Mouse (Mus musculus): ENCODE data around the gene Ankrd33.
A peak's percentile ranks its signal among the peaks of the same experiment; 100 is the strongest.

Gene Ankrd33

DNA sequence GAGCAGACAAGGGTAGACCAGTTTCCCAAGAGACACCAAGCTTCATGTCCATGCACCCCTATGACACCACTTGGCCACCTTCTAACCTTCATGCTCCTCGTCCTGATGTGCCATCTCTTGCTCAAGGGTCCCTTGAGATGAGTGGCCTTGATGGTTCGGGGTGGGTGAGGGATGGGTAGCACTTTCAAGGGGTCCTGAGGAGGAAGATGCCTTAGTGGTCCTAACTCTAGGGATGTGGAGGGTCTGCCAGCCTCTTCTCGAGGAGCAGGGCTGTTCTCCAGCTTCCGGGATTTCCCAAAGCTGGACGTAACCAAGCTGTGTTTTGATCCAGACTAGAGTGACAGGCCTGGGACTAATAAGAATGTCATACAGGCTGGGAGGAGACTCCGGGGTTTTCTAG is 10.0 kb downstream of the Ankrd33 start:
- DNase-seq (ENCODE audit: low read depth, low spot score), result no peak

DNA sequence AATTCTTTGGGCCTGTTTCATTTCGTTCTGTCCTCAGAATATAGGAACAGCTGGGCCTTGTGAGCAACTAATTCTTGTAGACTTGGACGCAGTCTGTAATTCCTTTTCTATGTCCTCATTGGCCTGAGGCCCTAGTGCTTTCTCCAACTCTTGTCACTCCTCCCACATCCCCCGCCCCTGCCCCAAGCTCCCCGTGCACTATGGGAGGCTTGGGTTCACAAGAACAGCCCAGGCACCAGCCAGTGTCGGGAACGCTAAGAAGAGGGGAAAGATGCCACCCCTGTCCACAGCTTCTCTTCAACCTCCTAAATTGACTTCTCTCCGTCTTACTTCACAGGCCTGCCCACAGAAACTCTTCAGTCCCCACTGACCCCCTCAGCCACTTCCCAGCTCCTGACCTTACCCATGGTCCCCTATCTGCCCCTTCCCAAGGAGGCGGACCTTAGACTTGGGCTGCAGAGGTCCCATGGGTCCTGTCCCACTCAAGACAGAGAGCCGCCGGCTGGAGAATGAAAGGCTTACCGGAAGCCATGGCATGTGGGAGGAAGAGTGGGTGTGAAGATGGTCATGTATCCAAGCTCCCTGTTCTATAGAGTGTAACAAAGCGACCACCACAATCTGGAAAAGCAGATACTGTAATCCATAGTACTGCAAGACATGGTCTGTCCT is 11.5 kb downstream of the Ankrd33 start:
- no peak for DNase-seq (ENCODE audit: low read depth, low spot score)

DNA sequence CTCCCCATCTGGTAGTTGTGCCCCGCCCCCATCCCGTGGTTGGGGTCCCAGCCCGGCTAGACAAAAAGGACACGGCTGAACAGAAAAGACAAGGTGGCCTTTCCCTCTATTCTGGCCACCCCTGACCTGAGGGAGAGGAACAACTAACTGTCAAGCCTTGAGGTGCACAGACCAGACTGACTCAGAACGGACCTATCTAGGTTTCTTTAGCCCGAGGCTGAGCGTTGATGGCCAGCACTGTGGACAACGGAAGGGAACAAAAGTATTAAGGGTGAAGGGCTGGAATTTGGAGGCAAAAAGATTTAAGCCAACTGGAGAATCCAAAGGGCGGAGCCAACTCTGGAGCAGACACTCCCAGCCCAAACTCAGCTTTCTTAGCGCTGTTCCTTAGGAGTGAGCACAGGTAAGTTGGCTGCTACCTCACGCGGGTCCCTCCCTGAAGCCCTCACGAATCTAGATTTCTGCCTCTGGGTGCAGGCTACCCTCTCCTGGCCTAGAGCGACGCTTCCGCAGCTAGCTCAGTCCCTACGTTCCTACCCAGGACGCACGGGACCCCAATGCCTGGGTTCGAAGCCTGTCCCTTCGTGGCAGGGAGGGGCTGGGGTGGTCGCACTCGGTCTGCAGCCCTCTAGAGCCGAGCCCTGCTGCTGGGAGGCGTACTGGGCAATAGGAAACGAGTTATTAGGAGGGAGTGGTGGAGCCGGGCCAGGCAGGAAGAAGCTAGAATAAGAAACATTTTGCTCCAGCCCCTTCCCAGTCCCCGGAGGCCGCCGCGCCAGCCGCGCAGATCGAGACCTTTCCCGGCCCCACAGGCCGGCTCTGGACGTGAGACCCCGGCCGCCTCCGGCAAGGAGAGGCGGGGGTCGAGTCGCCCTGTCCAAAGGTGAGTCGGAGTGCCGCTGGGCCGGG is 12.9 kb downstream of the Ankrd33 start, which contains the start of gene Acvrl1:
TSS of gene Acvrl1 (plus strand) at position 342 of the 909 bp plus-strand sequence.
- no peak for DNase-seq (ENCODE audit: low read depth, low spot score)

DNA sequence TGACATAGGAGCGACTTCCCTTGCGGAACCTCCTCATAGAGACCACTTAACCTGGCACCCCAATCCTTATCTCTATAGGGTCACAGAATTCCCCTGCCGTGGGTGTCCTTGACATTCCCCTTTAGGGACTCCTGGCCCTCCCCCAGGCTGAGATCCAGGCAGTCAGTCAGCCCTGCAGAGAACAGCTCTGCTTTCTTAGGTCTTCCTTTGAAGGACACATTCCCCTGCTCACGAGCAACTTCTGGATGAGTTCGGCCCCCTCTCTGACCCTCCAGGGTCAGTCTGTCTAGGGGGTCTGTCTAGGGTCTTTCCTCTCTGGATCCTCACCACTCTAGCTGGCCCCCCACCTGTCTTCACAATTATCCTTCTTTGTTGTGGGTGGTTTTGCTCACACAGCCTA is 13.9 kb downstream of the Ankrd33 start:
- DNase-seq (ENCODE audit: low read depth, low spot score), result no peak

DNA sequence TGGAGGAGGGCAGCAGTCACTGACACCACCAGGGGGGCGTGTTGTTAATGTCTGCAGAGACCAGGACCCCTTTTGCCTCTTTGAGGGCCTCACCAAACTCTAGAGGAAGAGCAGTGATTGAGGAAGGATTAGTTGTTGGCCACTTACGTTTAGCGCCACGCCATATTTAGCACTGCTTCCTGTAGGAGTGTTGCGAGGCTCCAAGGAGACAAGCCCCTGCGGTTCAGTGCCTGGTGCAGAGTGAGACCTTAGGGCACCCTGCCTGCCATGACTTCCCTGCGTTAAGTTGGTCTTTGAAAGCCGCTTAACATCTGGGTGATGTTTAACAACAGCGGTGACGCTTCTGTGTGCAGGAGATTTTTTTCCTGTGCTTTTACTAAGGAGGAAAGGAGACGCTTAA is 15.9 kb downstream of the Ankrd33 start:
- DNase-seq (ENCODE audit: low read depth, low spot score), result no peak

DNA sequence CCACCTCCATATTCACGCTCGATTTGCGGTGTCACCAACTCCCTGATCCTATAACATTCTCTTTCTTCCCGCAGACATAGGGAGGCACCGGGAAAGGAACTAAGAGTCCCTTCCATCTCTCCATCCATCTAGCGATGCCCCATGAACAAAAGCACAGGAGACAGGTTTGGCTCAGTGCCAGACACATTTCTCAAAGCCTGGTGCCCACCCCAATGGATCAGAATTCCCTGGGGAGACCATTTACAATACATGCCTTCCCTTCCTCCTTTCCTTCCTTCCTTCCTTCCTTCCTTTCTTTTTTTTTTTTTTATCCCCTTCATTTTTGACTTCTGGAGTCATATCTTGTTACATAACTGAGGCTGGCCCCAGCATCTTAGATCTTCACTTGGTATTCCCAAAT is 16.5 kb downstream of the Ankrd33 start:
- no peak for DNase-seq (ENCODE audit: low read depth, low spot score)

DNA sequence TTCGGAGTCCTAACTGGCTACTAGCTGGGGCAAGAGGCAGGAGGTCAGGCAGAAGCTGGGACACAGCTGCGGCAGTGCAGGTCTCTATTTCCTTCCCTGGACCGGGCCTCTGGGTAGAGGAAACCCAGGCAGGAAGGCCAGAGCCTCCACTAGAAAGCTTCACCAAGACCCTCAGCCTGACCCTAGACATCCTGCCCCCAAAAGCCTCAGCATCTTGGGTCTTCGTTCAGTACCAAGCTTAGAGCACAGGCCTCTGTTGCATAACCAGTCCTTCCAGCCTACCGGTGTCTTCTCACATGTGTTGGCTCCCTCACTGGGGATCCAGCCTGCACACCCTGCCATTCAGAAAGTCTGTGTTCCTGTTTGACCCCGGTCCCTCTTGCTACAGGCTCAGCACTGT is 17.2 kb downstream of the Ankrd33 start:
- no peak for DNase-seq (ENCODE audit: low read depth, low spot score)

DNA sequence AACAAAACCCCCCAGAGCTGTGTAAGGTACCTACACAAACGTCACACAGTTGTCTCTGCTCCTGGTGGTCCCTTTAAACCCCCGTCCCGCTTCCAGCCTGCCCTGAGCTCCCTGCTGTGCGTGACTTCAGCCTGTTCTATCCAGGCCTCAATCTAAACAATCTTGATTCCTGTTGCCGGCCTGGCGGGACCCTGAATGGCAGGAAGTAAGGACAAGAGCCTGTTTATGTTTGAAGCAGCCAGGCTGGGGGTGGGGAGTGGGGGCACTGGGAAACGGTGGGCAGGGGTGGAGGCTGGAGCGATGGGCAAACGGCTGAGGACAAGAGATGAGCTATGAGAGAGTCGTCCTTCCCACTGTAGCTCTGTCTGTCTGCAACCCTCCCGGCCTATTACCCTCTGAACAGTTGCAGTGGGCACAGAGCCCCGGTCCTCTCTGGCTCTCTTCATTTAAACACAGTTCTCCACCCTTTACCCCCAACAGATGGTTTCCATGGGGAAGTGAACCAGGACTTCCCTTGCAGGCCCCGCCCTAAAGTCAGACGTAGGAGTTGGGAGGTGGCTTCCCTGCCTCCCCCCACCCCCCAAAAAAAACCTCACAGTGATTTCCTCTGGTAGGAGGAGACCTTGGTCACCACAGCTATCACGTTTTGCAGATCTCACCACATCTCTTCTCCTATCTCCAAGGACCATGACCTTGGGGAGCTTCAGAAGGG is 18.6 kb downstream of the Ankrd33 start:
- DNase-seq (ENCODE audit: low read depth, low spot score), result no peak

DNA sequence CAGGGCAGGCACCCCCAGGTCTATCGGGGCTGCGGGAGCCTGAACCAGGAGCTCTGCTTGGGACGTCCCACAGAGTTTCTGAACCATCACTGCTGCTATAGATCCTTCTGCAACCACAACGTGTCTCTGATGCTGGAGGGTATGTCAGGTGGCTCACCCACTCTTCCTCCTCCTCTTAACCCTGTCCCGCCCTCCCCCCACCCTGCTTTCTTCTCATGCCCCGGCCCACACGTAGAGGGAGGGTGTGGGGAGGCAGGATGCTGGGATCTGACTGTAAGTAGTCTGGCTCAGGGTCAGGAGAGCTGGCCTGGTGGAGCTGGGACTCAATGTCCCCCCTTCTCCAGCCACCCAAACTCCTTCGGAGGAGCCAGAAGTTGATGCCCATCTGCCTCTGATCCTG is 19.9 kb downstream of the Ankrd33 start:
- DNase-seq (ENCODE audit: low read depth, low spot score), result no peak

DNA sequence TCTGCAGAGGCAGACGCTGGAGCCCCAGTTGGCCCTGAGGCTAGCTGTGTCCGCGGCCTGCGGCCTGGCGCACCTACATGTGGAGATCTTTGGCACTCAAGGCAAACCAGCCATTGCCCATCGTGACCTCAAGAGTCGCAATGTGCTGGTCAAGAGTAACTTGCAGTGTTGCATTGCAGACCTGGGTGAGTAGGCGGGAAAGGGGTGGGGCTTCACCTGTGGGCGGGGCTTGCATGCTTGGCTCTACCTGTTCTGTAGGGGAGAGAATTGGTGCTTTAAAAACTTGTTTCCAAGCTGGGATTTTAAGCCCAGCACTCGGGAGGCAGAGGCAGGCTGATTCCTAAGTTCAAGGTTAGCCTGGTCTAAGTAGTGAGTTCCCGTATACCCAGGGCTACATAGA is 21.9 kb downstream of the Ankrd33 start:
- DNase-seq (ENCODE audit: low read depth, low spot score), result no peak

DNA sequence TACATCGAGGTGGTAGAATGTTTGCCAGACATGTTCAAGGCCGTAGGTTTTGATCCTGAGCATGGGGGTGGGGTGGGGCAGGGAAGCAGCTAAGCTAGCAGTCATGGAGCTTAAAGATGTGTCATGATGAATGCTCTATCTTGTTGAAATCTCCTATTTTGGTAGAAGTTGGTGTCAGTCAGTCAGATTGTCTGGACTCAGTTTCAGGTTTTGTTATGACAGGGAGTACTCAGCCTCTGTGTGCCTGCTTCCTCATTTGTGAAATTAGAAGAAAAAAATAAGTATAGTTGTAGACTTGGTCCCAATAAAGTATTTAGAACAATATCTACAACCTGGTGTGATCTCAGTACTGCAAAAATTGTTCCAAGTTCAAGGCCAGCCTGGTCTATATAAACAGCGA is 23.1 kb downstream of the Ankrd33 start:
- no peak for DNase-seq (ENCODE audit: low read depth, low spot score)

DNA sequence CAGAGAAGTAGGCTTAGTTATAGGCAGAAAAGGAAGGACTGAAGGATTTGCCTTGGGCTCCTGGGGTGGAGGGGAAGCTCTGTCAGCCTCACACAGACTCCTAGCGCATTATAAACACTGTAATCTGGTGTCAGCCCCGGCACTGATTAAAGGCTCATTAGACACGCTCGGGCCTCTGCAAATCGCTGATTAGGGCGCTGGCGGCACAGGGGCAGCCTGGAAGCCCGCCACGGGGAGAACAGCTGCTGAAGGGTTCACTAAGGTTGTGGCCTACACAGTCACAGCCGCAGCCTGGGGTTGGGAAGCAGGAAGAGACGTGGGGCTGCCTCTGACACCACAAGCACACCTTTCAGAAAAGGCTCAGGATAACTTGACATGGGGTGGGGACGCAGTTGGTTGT is 24.3 kb downstream of the Ankrd33 start:
- no peak for DNase-seq (ENCODE audit: low read depth, low spot score)

DNA sequence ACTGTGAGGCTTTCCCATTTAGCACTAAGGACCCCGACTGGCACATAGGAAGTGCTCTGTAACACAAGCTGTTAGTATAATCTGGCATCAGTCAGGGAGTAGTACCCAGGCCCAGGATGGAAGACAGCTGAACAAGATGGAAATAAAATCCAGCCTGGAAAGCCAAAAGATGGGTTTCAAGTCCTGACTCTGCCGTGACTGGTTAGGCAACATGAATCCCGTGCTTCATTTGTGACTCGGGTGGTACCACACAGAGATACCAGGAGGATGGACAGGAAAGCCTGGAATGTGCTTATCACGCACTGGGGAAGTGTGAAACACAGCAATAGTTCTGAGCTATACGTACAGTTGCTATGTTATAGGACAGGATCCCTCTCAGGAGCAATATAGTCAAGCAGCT is 25.0 kb downstream of the Ankrd33 start:
- no peak for DNase-seq (ENCODE audit: low read depth, low spot score)

DNA sequence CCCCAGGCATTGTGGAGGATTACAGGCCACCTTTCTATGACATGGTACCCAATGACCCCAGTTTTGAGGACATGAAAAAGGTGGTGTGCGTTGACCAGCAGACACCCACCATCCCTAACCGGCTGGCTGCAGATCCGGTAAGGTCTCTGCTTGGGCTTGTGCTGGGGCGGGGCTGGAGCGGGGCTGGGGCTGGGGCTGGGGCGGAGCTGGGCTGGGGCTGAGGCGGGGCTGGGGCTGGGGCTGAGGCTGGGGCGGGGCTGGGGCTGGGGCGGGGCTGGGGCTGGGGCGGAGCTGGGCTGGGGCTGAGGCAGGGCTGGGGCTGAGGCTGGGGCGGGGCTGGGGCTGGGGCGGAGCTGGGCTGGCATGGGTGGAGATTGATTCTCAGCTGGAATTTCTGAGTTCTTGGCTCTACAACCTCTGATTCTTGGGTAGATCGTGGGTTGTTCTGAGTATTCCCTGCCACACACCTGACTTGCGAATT is 25.5 kb downstream of the Ankrd33 start:
- DNase-seq (ENCODE audit: low read depth, low spot score), result no peak

DNA sequence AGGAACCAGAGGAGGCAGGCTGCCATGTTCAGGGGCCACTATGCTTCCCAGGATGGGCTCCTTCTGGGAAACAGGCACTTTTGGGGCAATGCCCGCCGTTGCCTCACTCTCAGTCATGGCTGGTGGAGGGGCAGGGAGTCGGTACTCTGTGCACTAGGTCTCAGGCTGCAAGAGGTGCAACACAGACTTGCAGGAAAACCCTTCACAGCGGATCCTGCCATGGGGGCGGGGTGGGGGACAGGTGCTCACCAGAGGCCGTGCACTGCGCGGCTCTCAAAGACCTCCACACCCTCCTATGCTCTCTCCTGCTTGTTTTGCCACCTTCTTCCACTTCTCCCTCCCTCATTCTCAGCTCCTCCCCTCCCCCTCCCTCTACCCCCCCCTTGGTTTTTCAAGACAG is 27.1 kb downstream of the Ankrd33 start:
- DNase-seq (ENCODE audit: low read depth, low spot score), result no peak

DNA sequence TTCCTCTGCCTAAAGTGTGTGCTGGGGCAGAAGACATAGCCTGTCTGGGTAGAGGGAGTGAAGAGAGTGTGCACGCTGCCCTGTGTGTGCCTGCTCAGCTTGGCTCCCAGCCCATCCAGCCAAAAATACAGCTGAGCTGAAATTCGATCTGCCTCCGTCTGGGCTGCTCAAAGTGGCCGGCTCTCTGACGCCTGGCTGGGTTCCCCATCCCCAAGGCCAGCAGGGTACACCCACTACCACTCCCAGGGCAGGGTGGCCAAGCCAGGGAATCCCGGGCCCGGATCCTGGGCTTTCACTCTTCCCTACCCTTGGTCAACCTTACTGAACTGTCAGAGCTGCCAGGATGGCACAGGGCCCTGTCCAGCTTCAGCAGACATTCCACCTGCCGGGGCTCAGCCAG is 27.9 kb downstream of the Ankrd33 start:
- DNase-seq (ENCODE audit: low read depth, low spot score), result no peak

DNA sequence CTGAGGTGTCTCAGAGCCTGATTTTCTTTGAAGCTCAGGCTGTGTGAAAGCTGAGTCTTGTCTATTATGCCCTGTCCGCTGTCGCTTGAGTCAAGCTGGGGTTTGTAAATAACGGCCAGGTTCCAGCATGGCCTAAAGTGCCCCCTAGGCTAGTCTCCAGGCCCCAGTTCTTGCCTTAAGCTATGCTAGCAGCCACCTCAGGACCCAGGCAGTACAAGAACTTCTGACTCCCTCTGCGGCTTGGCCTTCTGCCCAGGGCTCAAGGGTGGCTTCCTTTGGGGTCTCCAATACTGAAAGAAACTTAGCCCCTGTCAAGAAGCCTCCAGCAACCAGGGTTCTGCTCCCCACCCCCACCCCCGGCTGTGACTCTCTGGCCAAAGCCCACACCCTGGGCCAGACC is 28.6 kb downstream of the Ankrd33 start:
- DNase-seq (ENCODE audit: low read depth, low spot score), result no peak

DNA sequence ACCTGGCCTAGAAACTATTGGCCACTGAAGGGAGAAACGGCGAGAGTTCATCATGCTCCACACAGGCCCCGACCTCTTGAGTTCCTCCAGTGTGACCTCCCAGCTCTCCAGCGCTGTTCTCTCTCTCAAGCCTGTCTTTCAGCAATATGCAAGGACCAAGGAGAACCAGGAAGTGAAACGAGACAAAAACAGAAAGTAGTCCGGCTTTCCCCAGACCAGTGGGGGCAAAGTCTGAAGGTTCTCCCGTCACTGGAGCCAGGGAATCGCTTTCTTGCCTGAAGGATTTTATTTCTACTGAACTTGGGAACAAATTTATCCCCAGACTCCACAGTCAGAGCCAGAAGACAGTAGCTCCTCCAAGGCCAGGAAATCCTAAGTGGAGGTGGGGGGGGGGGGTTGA is 29.2 kb downstream of the Ankrd33 start:
- no peak for DNase-seq (ENCODE audit: low read depth, low spot score)

DNA sequence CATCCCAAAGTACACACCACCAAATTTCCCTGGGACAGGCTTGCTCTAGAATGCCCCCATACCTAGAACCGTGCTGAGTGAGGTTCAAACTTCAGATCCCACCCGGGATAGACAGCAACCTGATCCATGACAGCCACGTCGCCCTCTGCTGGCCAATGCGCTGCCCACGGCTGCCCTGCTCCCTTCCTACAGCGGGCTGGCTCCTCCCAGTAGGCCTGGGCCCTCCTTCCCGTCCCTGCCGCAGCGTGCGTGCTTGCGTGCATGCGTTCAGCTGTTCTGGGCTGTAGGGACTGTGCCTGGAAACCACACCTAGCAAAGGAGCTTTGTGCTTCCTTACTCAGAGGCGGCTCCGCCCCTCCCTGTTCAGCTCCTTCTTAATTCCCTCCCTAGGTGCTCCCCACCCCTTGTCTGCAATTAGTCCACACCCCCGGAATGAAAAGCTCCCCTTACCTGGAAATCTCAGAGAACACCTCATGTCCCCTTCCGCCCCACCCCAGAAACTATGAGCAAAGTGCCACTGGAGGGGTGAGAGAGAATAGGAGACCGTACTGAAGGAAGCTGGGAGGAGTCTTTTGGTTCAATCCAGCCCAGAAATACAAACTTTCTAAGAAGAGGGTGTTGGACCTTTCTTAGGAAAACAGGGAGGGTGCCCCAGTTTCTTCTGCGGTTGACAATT is 30.0 kb downstream of the Ankrd33 start:
- peak; percentile 84 for DNase-seq (ENCODE audit: low read depth, low spot score)

DNA sequence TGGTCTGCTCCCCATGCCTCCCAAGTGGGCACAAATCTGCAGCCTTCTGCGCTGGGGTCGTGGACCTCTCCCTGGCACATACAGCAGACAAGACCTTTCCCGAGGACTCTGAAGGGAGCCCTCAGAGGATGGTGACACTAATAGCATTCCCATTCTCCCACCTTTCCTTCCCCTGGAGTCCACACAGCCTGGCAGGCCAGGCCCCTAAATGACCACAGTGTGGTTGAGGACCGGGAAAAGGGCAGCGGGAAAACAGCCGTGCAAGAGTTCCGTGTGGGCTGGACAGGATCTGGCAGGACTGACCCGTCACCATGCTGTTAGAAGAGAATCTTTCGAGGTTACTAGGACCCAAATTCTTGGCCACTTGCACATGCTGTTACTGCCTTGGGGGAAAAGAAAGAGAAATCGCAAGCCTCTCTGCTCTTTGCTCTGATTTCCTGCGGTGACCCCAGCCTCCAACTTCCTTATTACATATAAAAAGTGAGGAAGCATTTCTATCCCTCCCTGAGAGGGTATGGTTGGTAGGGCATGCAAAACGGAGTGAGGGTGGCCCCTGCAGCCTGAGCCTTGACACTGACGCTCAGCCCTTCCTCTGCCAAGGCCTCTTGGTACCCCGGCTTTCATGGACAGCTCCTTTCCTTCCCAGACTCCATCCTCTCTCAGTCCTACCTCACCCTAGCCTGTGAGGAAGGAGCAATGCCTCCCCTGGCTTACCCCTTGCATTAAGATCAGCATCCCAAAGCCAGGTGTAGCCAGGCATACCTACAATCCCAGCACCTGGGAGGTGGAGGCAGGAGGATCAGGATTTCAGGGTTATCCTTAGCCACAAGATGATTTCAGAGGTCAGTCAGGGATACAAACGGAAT is 30.8 kb downstream of the Ankrd33 start:
- no peak for DNase-seq (ENCODE audit: low read depth, low spot score)
